Mouse (Mus musculus): ENCODE measurements at regions not wholly inside any gene's neighbourhood (a gene's known extent, or its start where the extent isn't known, plus 50 kb on each side); places are given as distances from the start of the nearest gene placed in this dataset.
"Not testable (repeated sequence)": the region's sequence is repeated elsewhere in the genome, so short reads cannot be mapped to it uniquely, and the experiment has no call there.

- no peak for TF ChIP-seq POLR2A (IDR thresholded peaks at IDR 0.05; ENCODE audit: low read depth, low read length)
- TF ChIP-seq CTCF (IDR thresholded peaks at IDR 0.05; ENCODE audit: borderline replicate concordance, insufficient read depth, low read length): no peak
Measured at GRCm38 (mm10) chrX:77407925-77408324, 102.9 kb upstream of the Tbl1x start.

GRCm38 (mm10) chrX:77409370-77409769 is 101.4 kb upstream of the Tbl1x start:
- TF ChIP-seq POLR2A (IDR thresholded peaks at IDR 0.05; ENCODE audit: low read depth, low read length) (no peak), CTCF (IDR thresholded peaks at IDR 0.05; ENCODE audit: borderline replicate concordance, insufficient read depth, low read length) (no peak)
- Histone ChIP-seq H3K4me3 (ENCODE audit: insufficient read depth, low read length) (no peak overlapping the region), H3K27ac (ENCODE audit: insufficient read depth, low read length) (no peak overlapping the region), H3K4me1 (ENCODE audit: control insufficient read depth, insufficient read depth, low read length) (peaks cover 3% of the 10 kb centered on the region; the same call in 1 of the 2 replicates)

More at GRCm38 (mm10) chrX:77407925-77408324, 102.9 kb upstream of the Tbl1x start:
- Histone ChIP-seq H3K4me1 (ENCODE audit: control insufficient read depth, insufficient read depth, low read length) (no peaks in the 10 kb centered on the region), H3K27ac (ENCODE audit: insufficient read depth, low read length) (no peak overlapping the region), H3K4me3 (ENCODE audit: insufficient read depth, low read length) (no peak overlapping the region)

- peaks cover 3% of the 10 kb centered on the region; the same call in 1 of the 2 replicates for H3K4me1 ChIP-seq (ENCODE audit: control insufficient read depth, insufficient read depth, low read length)
- TF ChIP-seq POLR2A (IDR thresholded peaks at IDR 0.05; ENCODE audit: low read depth, low read length): no peak
- no peak for TF ChIP-seq CTCF (IDR thresholded peaks at IDR 0.05; ENCODE audit: borderline replicate concordance, insufficient read depth, low read length)
- H3K27ac ChIP-seq (ENCODE audit: insufficient read depth, low read length): peak overlapping the region; percentile 34; the same call in 1 of the 2 replicates
- H3K4me3 ChIP-seq (ENCODE audit: insufficient read depth, low read length): no peak overlapping the region
Measured at GRCm38 (mm10) chrX:77410812-77411211, 100.0 kb upstream of the Tbl1x start.

GRCm38 (mm10) chrX:77414156-77414555 is 96.7 kb upstream of the Tbl1x start:
- Histone ChIP-seq H3K4me3 (ENCODE audit: insufficient read depth, low read length) (no peak overlapping the region), H3K27ac (ENCODE audit: insufficient read depth, low read length) (peak overlapping the region; percentile 88), H3K4me1 (ENCODE audit: control insufficient read depth, insufficient read depth, low read length) (peaks cover 3% of the 10 kb centered on the region; the same call in 1 of the 2 replicates)
- TF ChIP-seq POLR2A (IDR thresholded peaks at IDR 0.05; ENCODE audit: low read depth, low read length) (no peak), CTCF (IDR thresholded peaks at IDR 0.05; ENCODE audit: borderline replicate concordance, insufficient read depth, low read length) (no peak)

GRCm38 (mm10) chrX:77417766-77418165 is 93.0 kb upstream of the Tbl1x start:
- no peak overlapping the region for H3K27ac ChIP-seq (ENCODE audit: insufficient read depth, low read length)
- TF ChIP-seq CTCF (IDR thresholded peaks at IDR 0.05; ENCODE audit: borderline replicate concordance, insufficient read depth, low read length): no peak
- no peak for TF ChIP-seq POLR2A (IDR thresholded peaks at IDR 0.05; ENCODE audit: low read depth, low read length)

GRCm38 (mm10) chrX:77422206-77422605 is 88.6 kb upstream of the Tbl1x start:
- Histone ChIP-seq H3K4me3 (ENCODE audit: insufficient read depth, low read length) (no peak overlapping the region), H3K4me1 (ENCODE audit: control insufficient read depth, insufficient read depth, low read length) (no peaks in the 10 kb centered on the region), H3K27ac (ENCODE audit: insufficient read depth, low read length) (no peak overlapping the region; the same call in 1 of the 2 replicates)
- TF ChIP-seq CTCF (IDR thresholded peaks at IDR 0.05; ENCODE audit: borderline replicate concordance, insufficient read depth, low read length) (no peak), POLR2A (IDR thresholded peaks at IDR 0.05; ENCODE audit: low read depth, low read length) (no peak)

More at GRCm38 (mm10) chrX:77417766-77418165, 93.0 kb upstream of the Tbl1x start:
- H3K4me3 ChIP-seq (ENCODE audit: insufficient read depth, low read length): no peak overlapping the region
- peaks cover 3% of the 10 kb centered on the region; the same call in 1 of the 2 replicates for H3K4me1 ChIP-seq (ENCODE audit: control insufficient read depth, insufficient read depth, low read length)

GRCm38 (mm10) chrX:77424792-77425727 is 85.8 kb upstream of the Tbl1x start:
- Histone ChIP-seq H3K4me1 (ENCODE audit: control insufficient read depth, insufficient read depth, low read length) (no peaks in the 10 kb centered on the region), H3K27ac (ENCODE audit: insufficient read depth, low read length) (no peak overlapping the region), H3K4me3 (ENCODE audit: insufficient read depth, low read length) (no peak overlapping the region)
- TF ChIP-seq CTCF (IDR thresholded peaks at IDR 0.05; ENCODE audit: borderline replicate concordance, insufficient read depth, low read length) (no peak), POLR2A (IDR thresholded peaks at IDR 0.05; ENCODE audit: low read depth, low read length) (no peak)

GRCm38 (mm10) chrX:77425728-77426102 is 85.1 kb upstream of the Tbl1x start:
- H3K27ac ChIP-seq (ENCODE audit: insufficient read depth, low read length); H3K4me1 ChIP-seq (ENCODE audit: control insufficient read depth, insufficient read depth, low read length); H3K4me3 ChIP-seq (ENCODE audit: insufficient read depth, low read length): not testable (repeated sequence)

GRCm38 (mm10) chrX:77426836-77427235 is 84.0 kb upstream of the Tbl1x start:
- H3K4me3 ChIP-seq (ENCODE audit: insufficient read depth, low read length); H3K4me1 ChIP-seq (ENCODE audit: control insufficient read depth, insufficient read depth, low read length); H3K27ac ChIP-seq (ENCODE audit: insufficient read depth, low read length): not testable (repeated sequence)

GRCm38 (mm10) chrX:77432001-77432565 is 78.7 kb upstream of the Tbl1x start:
- Histone ChIP-seq H3K27ac (ENCODE audit: insufficient read depth, low read length) (peak overlapping the region; percentile 37), H3K4me1 (ENCODE audit: control insufficient read depth, insufficient read depth, low read length) (no peaks in the 10 kb centered on the region), H3K4me3 (ENCODE audit: insufficient read depth, low read length) (no peak overlapping the region)
- TF ChIP-seq CTCF (IDR thresholded peaks at IDR 0.05; ENCODE audit: borderline replicate concordance, insufficient read depth, low read length): no peak
- TF ChIP-seq POLR2A (IDR thresholded peaks at IDR 0.05; ENCODE audit: low read depth, low read length): no peak

Measured in embryonic fibroblast, embryonic 13.5 days (primary cell).